2 mouse cellular contexts compared by ENCODE assay signal in the genomic region with DNA sequence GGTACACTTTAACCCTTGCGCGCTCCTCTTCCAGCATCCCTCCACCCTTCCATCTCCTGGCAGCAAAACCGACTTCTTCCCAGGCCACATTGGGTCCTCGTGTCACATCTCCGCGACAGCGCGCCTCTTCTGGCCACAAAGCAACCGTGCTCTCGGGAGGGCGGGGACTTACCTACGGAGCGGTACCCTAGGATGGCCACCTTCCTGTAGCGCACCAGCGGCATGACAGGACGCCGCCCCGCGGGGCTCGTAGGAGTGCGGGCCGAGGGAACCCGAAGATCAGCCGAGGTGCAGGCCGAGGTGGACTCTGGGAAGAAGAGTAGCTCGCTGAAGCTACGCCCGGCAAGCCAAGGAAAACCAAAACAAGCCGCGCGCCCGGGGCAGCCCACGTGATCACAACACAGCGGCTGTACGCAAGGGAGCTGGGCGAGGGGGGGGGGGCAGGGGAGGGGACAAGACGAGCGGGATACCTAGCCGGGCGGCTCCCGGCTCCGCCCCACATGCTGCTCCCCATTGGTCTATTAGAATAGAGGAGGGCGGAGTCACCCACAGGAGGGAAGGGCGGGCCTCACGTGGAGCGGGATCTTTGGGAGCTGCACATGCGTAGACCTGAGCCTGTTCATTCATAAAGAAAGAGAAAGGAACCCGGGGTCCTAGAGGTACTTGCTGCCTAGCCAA.
TF ChIP-seq lines count a peak whose summit lies in the region.

No protein-coding gene starts in this region.

TF ChIP-seq in C2C12, 6 proteins besides CTCF, POLR2A, EP300 and RAD21:
- TF ChIP-seq MAX (IDR thresholded peaks at IDR 0.05): peak; percentile 88
- TF ChIP-seq CEBPB (IDR thresholded peaks at IDR 0.05; ENCODE audit: low read depth): no peak
- TF ChIP-seq MYOD1 (IDR thresholded peaks at IDR 0.05; ENCODE audit: control insufficient read depth, insufficient read length, low read depth): no peak
- no peak for TF ChIP-seq FOSL1 (IDR thresholded peaks at IDR 0.05; ENCODE audit: insufficient read depth, low read length, poor library complexity, severe bottlenecking)
- TF ChIP-seq MYOG (IDR thresholded peaks at IDR 0.05; ENCODE audit: control insufficient read depth, extremely low read depth, insufficient read length): no peak
- TF ChIP-seq USF1 (IDR thresholded peaks at IDR 0.05; ENCODE audit: low read depth): peak; percentile 88

TF ChIP-seq in myocyte, 11 proteins besides CTCF, POLR2A, EP300 and RAD21:
- TF ChIP-seq REST (IDR thresholded peaks at IDR 0.05; ENCODE audit: insufficient read depth, insufficient read length) (no peak), POLR2AphosphoS2 (IDR thresholded peaks at IDR 0.05; ENCODE audit: insufficient read length, low read depth) (peak; percentile 41), E2F4 (IDR thresholded peaks at IDR 0.05; ENCODE audit: insufficient read depth) (peak; percentile 51), MYOD1 (IDR thresholded peaks at IDR 0.05; ENCODE audit: control insufficient read depth in 1 of 3, insufficient read length in 2 of 3, low read depth in 2 of 3) (peak in 1 of 3 experiments; percentile 7), MAX (IDR thresholded peaks at IDR 0.05; ENCODE audit: low read depth) (no peak), SRF (IDR thresholded peaks at IDR 0.05; ENCODE audit: control insufficient read depth, insufficient read length, low read depth) (peak; percentile 26), USF1 (IDR thresholded peaks at IDR 0.05; ENCODE audit: low read depth) (peak; percentile 87)
